Mouse (Mus musculus): ENCODE data around the gene Mypn.

DNA sequence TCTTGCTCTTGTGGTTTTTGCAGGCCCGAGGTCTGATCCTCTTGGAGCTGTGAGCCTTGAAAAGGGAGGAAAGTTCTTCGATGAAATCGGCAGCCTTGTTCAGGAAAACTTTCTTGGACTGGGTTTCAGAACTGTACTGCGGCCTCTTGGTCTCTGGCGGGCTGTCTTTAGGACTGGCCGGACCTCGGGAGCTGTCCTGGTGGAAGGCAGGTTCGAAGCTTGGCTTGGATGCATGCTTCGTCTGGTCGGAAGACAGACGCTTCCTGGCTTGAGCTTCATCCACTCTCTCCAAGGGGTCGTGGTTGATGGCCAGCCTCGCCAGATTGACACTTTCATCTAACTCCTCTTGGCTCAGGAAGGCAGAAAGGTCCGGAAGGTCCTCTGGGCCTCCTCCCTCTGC, 11.0 kb downstream of the Mypn start:
- TF ChIP-seq CTCF (IDR thresholded peaks at IDR 0.05; ENCODE audit: low read depth), result no peak
- no peak for TF ChIP-seq EP300 (IDR thresholded peaks at IDR 0.05; ENCODE audit: low read depth)

All from liver, embryonic 14.5 days (tissue).